ENCODE assay signal across 21 mouse cellular contexts in the genomic region with DNA sequence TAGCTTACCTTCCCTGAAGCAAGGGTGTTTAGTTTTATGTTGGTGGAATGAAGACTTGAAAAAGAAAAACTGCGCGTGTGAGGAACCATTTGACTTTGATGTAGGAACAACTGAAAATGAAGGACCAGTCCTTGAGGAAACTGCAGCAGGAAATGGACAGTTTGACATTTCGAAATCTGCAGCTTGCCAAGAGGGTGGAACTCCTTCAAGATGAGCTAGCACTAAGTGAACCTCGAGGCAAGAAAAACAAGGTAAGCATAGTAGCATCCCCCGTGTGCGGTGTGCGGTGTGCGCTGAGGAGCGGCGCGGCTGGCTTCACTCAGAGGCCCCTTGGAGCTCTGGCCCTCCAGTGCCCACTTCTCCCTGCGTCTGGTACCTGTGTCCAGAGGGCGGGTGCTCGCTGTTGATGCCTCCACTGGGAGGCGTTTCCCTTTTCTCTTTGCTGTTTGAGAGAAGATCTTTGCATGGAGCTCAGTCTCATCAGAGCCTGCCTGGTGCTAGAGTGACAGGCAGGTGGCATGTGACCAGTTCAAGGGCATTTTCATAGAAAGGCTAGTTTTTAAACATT. TPM values are rescaled to one million over a fixed set of nuclear protein-coding genes. Genes with fewer than 3 reads are reported as not detected.
DNase-seq lines count a peak whose midpoint lies in the region; ATAC-seq and TF ChIP-seq lines count a peak whose summit lies in the region.
"Had no signal": no experiment of that assay in that cellular context is flagged by ENCODE, and none has a peak within 500 bp of the region (broad histone marks: within the 10 kb centered on the region; RNA-seq: fewer than 3 reads in every experiment).

No protein-coding gene starts in this region.

- H3K4me3 ChIP-seq in layer of hippocampus, adult 2 months, result no peak overlapping the region
- no peak overlapping the region for H3K4me3 ChIP-seq in bone marrow macrophage, adult 2 months (ENCODE audit: insufficient read depth, low read length)
- H3K4me3 ChIP-seq in midbrain, embryonic 13.5 days (replicated peaks), result no peak overlapping the region
- H3K4me3 ChIP-seq: embryonic facial prominence, embryonic 13.5 days; forebrain, embryonic 12.5 days; heart, embryonic 10.5 days; hindbrain, embryonic 12.5 days; intestine, embryonic 15.5 days had no signal

- H3K27ac ChIP-seq in layer of hippocampus, adult 2 months, result peak overlapping the region; percentile 29; the same call in 1 of the 2 replicates
- peak overlapping the region; percentile 68 for H3K27ac ChIP-seq in bone marrow macrophage, adult 2 months (ENCODE audit: insufficient read depth, low read depth, low read length)
- H3K27ac ChIP-seq in midbrain, embryonic 13.5 days, result no peak overlapping the region
- H3K27ac ChIP-seq: embryonic facial prominence, embryonic 13.5 days; forebrain, embryonic 12.5 days; heart, embryonic 10.5 days; hindbrain, embryonic 12.5 days; intestine, embryonic 15.5 days had no signal

- no peak for TF ChIP-seq CTCF in layer of hippocampus, adult 2 months (conservative IDR thresholded peaks at IDR 0.05)
- TF ChIP-seq CTCF in bone marrow macrophage, adult 2 months (IDR thresholded peaks at IDR 0.05; ENCODE audit: low read depth, low read length), result no peak

- ATAC-seq in megakaryocyte, adult 5-6 weeks (ENCODE audit: poor library complexity, severe bottlenecking), result peak; percentile 70
- no peak for ATAC-seq in midbrain, embryonic 13.5 days
- ATAC-seq: forebrain, embryonic 16.5 days; intestine, embryonic 15.5 days had no signal

- peaks cover 43% of the 10 kb centered on the region for H3K36me3 ChIP-seq in midbrain, embryonic 13.5 days

- H3K4me1 ChIP-seq in bone marrow macrophage, adult 2 months (ENCODE audit: control insufficient read depth, insufficient read depth, low read length), result peaks cover 60% of the 10 kb centered on the region
- no peaks in the 10 kb centered on the region for H3K4me1 ChIP-seq in midbrain, embryonic 13.5 days (replicated peaks)
- H3K4me1 ChIP-seq: intestine, embryonic 15.5 days had no signal

- 95% methylated on average over 15 of the region's 15 CpGs for WGBS in midbrain, embryonic 13.5 days

- no peak overlapping the region for H3K4me2 ChIP-seq in midbrain, embryonic 13.5 days (replicated peaks)
- H3K4me2 ChIP-seq: embryonic facial prominence, embryonic 13.5 days; forebrain, embryonic 12.5 days; hindbrain, embryonic 12.5 days; intestine, embryonic 15.5 days had no signal

- TF ChIP-seq POLR2A in bone marrow macrophage, adult 2 months (IDR thresholded peaks at IDR 0.05; ENCODE audit: borderline replicate concordance, low read depth, low read length), result no peak

- H3K9ac ChIP-seq in midbrain, embryonic 13.5 days (replicated peaks), result no peak overlapping the region
- H3K9ac ChIP-seq: embryonic facial prominence, embryonic 13.5 days; forebrain, embryonic 12.5 days; hindbrain, embryonic 12.5 days; intestine, embryonic 15.5 days had no signal

- peak; percentile 47 for DNase-seq in adrenal gland, adult 2 months
- no peak for DNase-seq in adrenal gland, postnatal 10 days
- DNase-seq in layer of hippocampus, adult 2 months (ENCODE audit: low spot score in 2 of 2), result no peak
- no peak for DNase-seq in layer of hippocampus, adult 11-12 months (ENCODE audit: low spot score)
- no peak for DNase-seq in natural killer cell, adult 2 months (ENCODE audit: low spot score in 2 of 2)
- DNase-seq: adrenal gland, postnatal 25 days; cerebellum, adult 11-12 months; cerebellum, adult 9-10 months; cerebellum, postnatal 25 days; gastrocnemius, postnatal 14 days; heart, postnatal 10 days; heart, postnatal 4 days had no signal

- no peaks in the 10 kb centered on the region for H3K9me3 ChIP-seq in midbrain, embryonic 13.5 days
- H3K9me3 ChIP-seq: embryonic facial prominence, embryonic 13.5 days; forebrain, embryonic 12.5 days; heart, embryonic 10.5 days; hindbrain, embryonic 12.5 days; intestine, embryonic 15.5 days had no signal

- H3K27me3 ChIP-seq in midbrain, embryonic 13.5 days, result no peaks in the 10 kb centered on the region
- H3K27me3 ChIP-seq: embryonic facial prominence, embryonic 13.5 days; forebrain, embryonic 12.5 days; hindbrain, embryonic 12.5 days; intestine, embryonic 15.5 days had no signal

RNA-seq across cellular contexts. Expression of a gene that starts 15.4 kb away (rescaled TPM):
- 10 to 100 TPM; 42.1 to 46.9 TPM for total RNA-seq in adrenal gland, adult 2 months (2021)
- 11.7 and 11.9 TPM in 2 replicates for polyA plus RNA-seq in adrenal gland, adult 2 months (2012; rRNA removed)
- total RNA-seq in adrenal gland, postnatal 10 days (2021), result 10 to 100 TPM; 30.9 to 31.1 TPM
- 10 to 100 TPM; 82.8 to 87.7 TPM for total RNA-seq in layer of hippocampus, adult 2 months (2021)
- polyA plus RNA-seq in bone marrow macrophage, adult 2 months (2012; ENCODE audit: insufficient read depth, insufficient read length, missing spikeins), result 103 and 109 TPM in 2 replicates
- 128 and 132 TPM in 2 replicates for total RNA-seq in megakaryocyte, adult 5-6 weeks (2015)
- 126 and 147 TPM in 2 replicates for total RNA-seq in megakaryocyte, adult 5-6 weeks (2017)
- polyA plus RNA-seq in midbrain, embryonic 13.5 days (2015; fragmentation: Nextera tagmentation; extraction: Ambion mirVana), result 30.9 and 33.7 TPM in 2 replicates

RNA-seq across cellular contexts. Expression of a gene that starts 52.2 kb away (rescaled TPM):
- total RNA-seq in adrenal gland, adult 2 months (2021), result 10 to 100 TPM; 39.0 to 46.7 TPM
- 7.8 and 13.6 TPM in 2 replicates for polyA plus RNA-seq in adrenal gland, adult 2 months (2012; rRNA removed)
- total RNA-seq in adrenal gland, postnatal 10 days (2021), result 10 to 100 TPM; 25.0 to 25.1 TPM
- 10 to 100 TPM; 14.1 to 17.1 TPM for total RNA-seq in layer of hippocampus, adult 2 months (2021)
- polyA plus RNA-seq in bone marrow macrophage, adult 2 months (2012; ENCODE audit: insufficient read depth, insufficient read length, missing spikeins), result 0.55 TPM in 2 replicates
- not detected in 2 replicates for total RNA-seq in megakaryocyte, adult 5-6 weeks (2015)
- 0.89 TPM in 1 of 2 replicates, not detected in the other for total RNA-seq in megakaryocyte, adult 5-6 weeks (2017)
- 0.89 and 1.7 TPM in 2 replicates for polyA plus RNA-seq in midbrain, embryonic 13.5 days (2015; fragmentation: Nextera tagmentation; extraction: Ambion mirVana)

Comparison
In these comparisons a context has a peak if more than half of its experiments do, and no peak if none do; other contexts are left out.
1. RNA of a gene that starts 52.2 kb away (total RNA-seq): 39.0 to 46.7 TPM in adrenal gland, adult 2 months, 25.0 to 25.1 TPM in adrenal gland, postnatal 10 days and 14.1 to 17.1 TPM in layer of hippocampus, adult 2 months; 0.89 TPM in megakaryocyte, adult 5-6 weeks; every median in the first group is over 4 times any median in the second.